Mouse (Mus musculus): ENCODE measurements around the gene Foxp1. TPM values are rescaled to one million over a fixed set of nuclear protein-coding genes. Genes with fewer than 3 reads are reported as not detected.

The Foxp1 gene
- polyA plus RNA-seq, 1 experiment = 162 TPM

- no peaks in the 10 kb centered on the region for H3K36me3 ChIP-seq (ENCODE audit: control insufficient read depth, insufficient read depth, low read length)
- DNase-seq (ENCODE audit: low read depth in 1 of 2, low spot score in 2 of 2) = no peak
- H3K27ac ChIP-seq (ENCODE audit: insufficient read depth, low read length) = peak overlapping the region; percentile 87
- TF ChIP-seq POLR2A (IDR thresholded peaks at IDR 0.05; ENCODE audit: low read depth, low read length) (no peak), CTCF (IDR thresholded peaks at IDR 0.05; ENCODE audit: extremely low read depth, insufficient read depth, insufficient read length, insufficient replicate concordance) (no peak)
- H3K4me1 ChIP-seq (ENCODE audit: control insufficient read depth, insufficient read depth, insufficient read length) = peaks cover 29% of the 10 kb centered on the region
- H3K27me3 ChIP-seq (ENCODE audit: control insufficient read depth, insufficient read depth, low read length) = no peaks in the 10 kb centered on the region
- no peak overlapping the region for H3K4me3 ChIP-seq (ENCODE audit: extremely low read depth, insufficient read depth, insufficient read length)
- WGBS = 22% methylated on average over 5 of the region's 5 CpGs
These were observed 134.5 kb downstream of the Foxp1 start for GRCm38 (mm10) chr6:99388023-99388422.

- Histone ChIP-seq H3K4me1 (ENCODE audit: control insufficient read depth, insufficient read depth, insufficient read length) (peaks cover 31% of the 10 kb centered on the region), H3K36me3 (ENCODE audit: control insufficient read depth, insufficient read depth, low read length) (no peaks in the 10 kb centered on the region), H3K4me3 (ENCODE audit: extremely low read depth, insufficient read depth, insufficient read length) (no peak overlapping the region), H3K27me3 (ENCODE audit: control insufficient read depth, insufficient read depth, low read length) (no peaks in the 10 kb centered on the region), H3K27ac (ENCODE audit: insufficient read depth, low read length) (peak overlapping the region; percentile 57)
- no peak for TF ChIP-seq POLR2A (IDR thresholded peaks at IDR 0.05; ENCODE audit: low read depth, low read length)
- TF ChIP-seq CTCF (IDR thresholded peaks at IDR 0.05; ENCODE audit: extremely low read depth, insufficient read depth, insufficient read length, insufficient replicate concordance) = peak; percentile 53; the same call in 1 of the 2 replicates
- WGBS = 56% methylated on average over 2 of the region's 2 CpGs
- peak in 1 of 2 experiments; percentile 54 for DNase-seq (ENCODE audit: low read depth in 1 of 2, low spot score in 2 of 2)
These were observed 137.4 kb downstream of the Foxp1 start for GRCm38 (mm10) chr6:99385059-99385604.

- DNase-seq (ENCODE audit: low read depth in 1 of 2, low spot score in 2 of 2) = no peak
- Histone ChIP-seq H3K27me3 (ENCODE audit: control insufficient read depth, insufficient read depth, low read length) (no peaks in the 10 kb centered on the region), H3K4me3 (ENCODE audit: extremely low read depth, insufficient read depth, insufficient read length) (no peak overlapping the region), H3K4me1 (ENCODE audit: control insufficient read depth, insufficient read depth, insufficient read length) (peaks cover 30% of the 10 kb centered on the region), H3K27ac (ENCODE audit: insufficient read depth, low read length) (no peak overlapping the region), H3K36me3 (ENCODE audit: control insufficient read depth, insufficient read depth, low read length) (no peaks in the 10 kb centered on the region)
- 63% methylated on average over 4 of the region's 4 CpGs for WGBS
- TF ChIP-seq POLR2A (IDR thresholded peaks at IDR 0.05; ENCODE audit: low read depth, low read length) = no peak
- no peak for TF ChIP-seq CTCF (IDR thresholded peaks at IDR 0.05; ENCODE audit: extremely low read depth, insufficient read depth, insufficient read length, insufficient replicate concordance)
These were observed 138.6 kb downstream of the Foxp1 start for GRCm38 (mm10) chr6:99383846-99384472.

GRCm38 (mm10) chr6:99380146-99380545 is 142.4 kb downstream of the Foxp1 start:
- peak overlapping the region; percentile 77 for H3K27ac ChIP-seq (ENCODE audit: insufficient read depth, low read length)
- H3K36me3 ChIP-seq (ENCODE audit: control insufficient read depth, insufficient read depth, low read length) = no peaks in the 10 kb centered on the region
- no peak for TF ChIP-seq POLR2A (IDR thresholded peaks at IDR 0.05; ENCODE audit: low read depth, low read length)
- TF ChIP-seq CTCF (IDR thresholded peaks at IDR 0.05; ENCODE audit: extremely low read depth, insufficient read depth, insufficient read length, insufficient replicate concordance) = no peak
- WGBS = 31% methylated on average over 5 of the region's 5 CpGs
- H3K27me3 ChIP-seq (ENCODE audit: control insufficient read depth, insufficient read depth, low read length) = no peaks in the 10 kb centered on the region
- DNase-seq (ENCODE audit: low read depth in 1 of 2, low spot score in 2 of 2) = peak in 1 of 2 experiments; percentile 37
- peaks cover 32% of the 10 kb centered on the region for H3K4me1 ChIP-seq (ENCODE audit: control insufficient read depth, insufficient read depth, insufficient read length)
- H3K4me3 ChIP-seq (ENCODE audit: extremely low read depth, insufficient read depth, insufficient read length) = no peak overlapping the region

- H3K4me3 ChIP-seq (ENCODE audit: extremely low read depth, insufficient read depth, insufficient read length) = no peak overlapping the region
- TF ChIP-seq CTCF (IDR thresholded peaks at IDR 0.05; ENCODE audit: extremely low read depth, insufficient read depth, insufficient read length, insufficient replicate concordance) (no peak), POLR2A (IDR thresholded peaks at IDR 0.05; ENCODE audit: low read depth, low read length) (no peak)
- WGBS = 77% methylated on average over 7 of the region's 7 CpGs
- no peak for DNase-seq (ENCODE audit: low read depth in 1 of 2, low spot score in 2 of 2)
- no peaks in the 10 kb centered on the region for H3K27me3 ChIP-seq (ENCODE audit: control insufficient read depth, insufficient read depth, low read length)
- peaks cover 34% of the 10 kb centered on the region for H3K4me1 ChIP-seq (ENCODE audit: control insufficient read depth, insufficient read depth, insufficient read length)
- no peaks in the 10 kb centered on the region for H3K36me3 ChIP-seq (ENCODE audit: control insufficient read depth, insufficient read depth, low read length)
- H3K27ac ChIP-seq (ENCODE audit: insufficient read depth, low read length) = peak overlapping the region; percentile 77
These were observed 143.4 kb downstream of the Foxp1 start for GRCm38 (mm10) chr6:99378997-99379710.

- TF ChIP-seq CTCF (IDR thresholded peaks at IDR 0.05; ENCODE audit: extremely low read depth, insufficient read depth, insufficient read length, insufficient replicate concordance) (no peak), POLR2A (IDR thresholded peaks at IDR 0.05; ENCODE audit: low read depth, low read length) (no peak)
- no peak overlapping the region; the same call in 1 of the 2 replicates for H3K27ac ChIP-seq (ENCODE audit: insufficient read depth, low read length)
- H3K27me3 ChIP-seq (ENCODE audit: control insufficient read depth, insufficient read depth, low read length) = no peaks in the 10 kb centered on the region
- no peak overlapping the region for H3K4me3 ChIP-seq (ENCODE audit: extremely low read depth, insufficient read depth, insufficient read length)
- no peak for DNase-seq (ENCODE audit: low read depth in 1 of 2, low spot score in 2 of 2)
- H3K36me3 ChIP-seq (ENCODE audit: control insufficient read depth, insufficient read depth, low read length) = no peaks in the 10 kb centered on the region
- 69% methylated on average over 4 of the region's 4 CpGs for WGBS
- peaks cover 36% of the 10 kb centered on the region for H3K4me1 ChIP-seq (ENCODE audit: control insufficient read depth, insufficient read depth, insufficient read length)
These were observed 144.8 kb downstream of the Foxp1 start for GRCm38 (mm10) chr6:99377716-99378115.
